Mouse (Mus musculus): ENCODE results near the gene Ltbp3. TPM values are rescaled to one million over a fixed set of nuclear protein-coding genes. Genes with fewer than 3 reads are reported as not detected.

The Ltbp3 gene
- polyA plus RNA-seq, 1 experiment from 2014 or later, result 15.5 TPM

- H3K27ac ChIP-seq, result peak overlapping the region; percentile 100
- peaks cover 32% of the 10 kb centered on the region for H3K36me3 ChIP-seq (ENCODE audit: inconsistent target)
- 2% methylated on average over 7 of the region's 7 CpGs for WGBS (ENCODE audit: missing documents)
Observed at GRCm38 (mm10) chr19:5798700-5799479, 58.2 kb downstream of the Ltbp3 start.

GRCm38 (mm10) chr19:5799566-5800349 lies 59.1 kb downstream of the Ltbp3 start:
- 2% methylated on average over 10 of the region's 10 CpGs for whole genome bisulfite sequencing (ENCODE audit: missing documents)

More at GRCm38 (mm10) chr19:5798700-5799479, 58.2 kb downstream of the Ltbp3 start:
- peaks cover 69% of the 10 kb centered on the region for H3K79me2 ChIP-seq (ENCODE audit: inconsistent target)
- peak overlapping the region; percentile 68 for H3K4me3 ChIP-seq (ENCODE audit: inconsistent target)

GRCm38 (mm10) chr19:5800350-5800631 lies 59.6 kb downstream of the Ltbp3 start:
- peak overlapping the region; percentile 100 for H3K27ac ChIP-seq
- 0% methylated on average over 2 of the region's 2 CpGs for WGBS (ENCODE audit: missing documents)
- H3K36me3 ChIP-seq (ENCODE audit: inconsistent target), result peaks cover 32% of the 10 kb centered on the region
- peak overlapping the region; percentile 68 for H3K4me3 ChIP-seq (ENCODE audit: inconsistent target)
- H3K79me2 ChIP-seq (ENCODE audit: inconsistent target), result peaks cover 78% of the 10 kb centered on the region

More at GRCm38 (mm10) chr19:5799566-5800349, 59.1 kb downstream of the Ltbp3 start:
- Histone ChIP-seq H3K27ac (peak overlapping the region; percentile 100), H3K4me3 (ENCODE audit: inconsistent target) (peak overlapping the region; percentile 68), H3K36me3 (ENCODE audit: inconsistent target) (peaks cover 32% of the 10 kb centered on the region), H3K79me2 (ENCODE audit: inconsistent target) (peaks cover 72% of the 10 kb centered on the region)

- H3K79me2 ChIP-seq (ENCODE audit: inconsistent target), result peaks cover 77% of the 10 kb centered on the region
- H3K27ac ChIP-seq, result peak overlapping the region; percentile 100
- under 1% methylated on average over 19 of the region's 19 CpGs for WGBS (ENCODE audit: missing documents)
- H3K4me3 ChIP-seq (ENCODE audit: inconsistent target), result peak overlapping the region; percentile 68
- peaks cover 32% of the 10 kb centered on the region for H3K36me3 ChIP-seq (ENCODE audit: inconsistent target)
Observed at GRCm38 (mm10) chr19:5800632-5801431, 60.1 kb downstream of the Ltbp3 start.

- Histone ChIP-seq H3K36me3 (ENCODE audit: inconsistent target) (peaks cover 25% of the 10 kb centered on the region), H3K4me3 (ENCODE audit: inconsistent target) (peak overlapping the region; percentile 68), H3K27ac (peak overlapping the region; percentile 100), H3K79me2 (ENCODE audit: inconsistent target) (peaks cover 71% of the 10 kb centered on the region)
- WGBS (ENCODE audit: missing documents), result 0% methylated on average over 3 of the region's 3 CpGs
Observed at GRCm38 (mm10) chr19:5801432-5801964, 60.8 kb downstream of the Ltbp3 start.

GRCm38 (mm10) chr19:5802011-5802786 lies 61.5 kb downstream of the Ltbp3 start:
- Histone ChIP-seq H3K4me3 (ENCODE audit: inconsistent target) (peak overlapping the region; percentile 68), H3K79me2 (ENCODE audit: inconsistent target) (peaks cover 64% of the 10 kb centered on the region), H3K27ac (peak overlapping the region; percentile 100), H3K36me3 (ENCODE audit: inconsistent target) (peaks cover 18% of the 10 kb centered on the region; the same call in 1 of the 2 replicates)
- WGBS (ENCODE audit: missing documents), result 0% methylated on average over 11 of the region's 25 CpGs

GRCm38 (mm10) chr19:5802787-5803040 lies 62.0 kb downstream of the Ltbp3 start:
- WGBS (ENCODE audit: missing documents), result 0% methylated on average over 4 of the region's 4 CpGs

GRCm38 (mm10) chr19:5803041-5803880 lies 62.6 kb downstream of the Ltbp3 start:
- Histone ChIP-seq H3K36me3 (ENCODE audit: inconsistent target) (0 out of 2 replicates have a peak, but pooled peaks cover 9% of the 10 kb centered on the region), H3K27ac (peak overlapping the region; percentile 100), H3K4me3 (ENCODE audit: inconsistent target) (peak overlapping the region; percentile 68), H3K79me2 (ENCODE audit: inconsistent target) (peaks cover 53% of the 10 kb centered on the region)
- under 1% methylated on average over 55 of the region's 67 CpGs for WGBS (ENCODE audit: missing documents)

More at GRCm38 (mm10) chr19:5802787-5803040, 62.0 kb downstream of the Ltbp3 start:
- Histone ChIP-seq H3K27ac (peak overlapping the region; percentile 100), H3K79me2 (ENCODE audit: inconsistent target) (peaks cover 59% of the 10 kb centered on the region), H3K4me3 (ENCODE audit: inconsistent target) (peak overlapping the region; percentile 68), H3K36me3 (ENCODE audit: inconsistent target) (peaks cover 14% of the 10 kb centered on the region; the same call in 1 of the 2 replicates)

GRCm38 (mm10) chr19:5803881-5804279 lies 63.2 kb downstream of the Ltbp3 start:
- WGBS (ENCODE audit: missing documents), result 8% methylated on average over 16 of the region's 16 CpGs
- H3K36me3 ChIP-seq (ENCODE audit: inconsistent target), result 0 out of 2 replicates have a peak, but pooled peaks cover 2% of the 10 kb centered on the region
- H3K79me2 ChIP-seq (ENCODE audit: inconsistent target), result peaks cover 47% of the 10 kb centered on the region
- peak overlapping the region; percentile 97 for H3K27ac ChIP-seq
- H3K4me3 ChIP-seq (ENCODE audit: inconsistent target), result peak overlapping the region; percentile 21

GRCm38 (mm10) chr19:5804371-5804899 lies 63.7 kb downstream of the Ltbp3 start:
- 14% methylated on average over 8 of the region's 8 CpGs for WGBS (ENCODE audit: missing documents)
- Histone ChIP-seq H3K4me3 (ENCODE audit: inconsistent target) (peak overlapping the region; percentile 21; the same call in 1 of the 2 replicates), H3K79me2 (ENCODE audit: inconsistent target) (peaks cover 41% of the 10 kb centered on the region), H3K36me3 (ENCODE audit: inconsistent target) (no peaks in the 10 kb centered on the region), H3K27ac (peak overlapping the region; percentile 97)

- Histone ChIP-seq H3K79me2 (ENCODE audit: inconsistent target) (peaks cover 23% of the 10 kb centered on the region), H3K36me3 (ENCODE audit: inconsistent target) (no peaks in the 10 kb centered on the region), H3K4me3 (ENCODE audit: inconsistent target) (no peak overlapping the region), H3K27ac (peak overlapping the region; percentile 97)
- WGBS (ENCODE audit: missing documents), result 14% methylated on average over 8 of the region's 8 CpGs
Observed at GRCm38 (mm10) chr19:5806051-5806808, 65.5 kb downstream of the Ltbp3 start.

- no peak overlapping the region for H3K4me3 ChIP-seq (ENCODE audit: inconsistent target)
- peaks cover 18% of the 10 kb centered on the region for H3K79me2 ChIP-seq (ENCODE audit: inconsistent target)
- H3K27ac ChIP-seq, result peak overlapping the region; percentile 97
- 16% methylated on average over 6 of the region's 6 CpGs for WGBS (ENCODE audit: missing documents)
- H3K36me3 ChIP-seq (ENCODE audit: inconsistent target), result no peaks in the 10 kb centered on the region
Observed at GRCm38 (mm10) chr19:5806809-5807205, 66.1 kb downstream of the Ltbp3 start.

Measured in macrophage (primary cell).